In genomic region chr4:95127970-95128369, GRCm38 (mm10) we compare ENCODE assay signal across 29 mouse cellular contexts.
DNase-seq lines count a peak whose midpoint lies in the region; ATAC-seq and TF ChIP-seq lines count a peak whose summit lies in the region.
"Had no signal": no experiment of that assay in that cellular context is flagged by ENCODE, and none has a peak within 500 bp of the region (broad histone marks: within the 10 kb centered on the region; RNA-seq: fewer than 3 reads in every experiment).

No protein-coding gene starts in this region.

- no peak overlapping the region for H3K9ac ChIP-seq in hindbrain, embryonic 14.5 days
- H3K9ac ChIP-seq in hindbrain, embryonic 13.5 days: no peak overlapping the region
- no peak overlapping the region for H3K9ac ChIP-seq in neural tube, embryonic 15.5 days (replicated peaks)
- H3K9ac ChIP-seq in CH12.LX (ENCODE audit: insufficient read depth, low read depth): no peak overlapping the region
- H3K9ac ChIP-seq: embryonic facial prominence, embryonic 13.5 days; forebrain, embryonic 15.5 days; liver, embryonic 15.5 days; lung, embryonic 15.5 days had no signal

- H3K27ac ChIP-seq in hindbrain, embryonic 14.5 days: no peak overlapping the region
- H3K27ac ChIP-seq in hindbrain, embryonic 13.5 days: no peak overlapping the region
- H3K27ac ChIP-seq in neural tube, embryonic 15.5 days (replicated peaks): no peak overlapping the region
- H3K27ac ChIP-seq in CH12.LX (ENCODE audit: insufficient read depth, low read depth): no peak overlapping the region
- H3K27ac ChIP-seq: embryonic facial prominence, embryonic 13.5 days; forebrain, embryonic 10.5 days; forebrain, embryonic 15.5 days; gastrocnemius, adult 2 months; kidney, postnatal 0 days; liver, embryonic 15.5 days; lung, embryonic 15.5 days; stomach, postnatal 0 days had no signal

- no peaks in the 10 kb centered on the region for H3K4me1 ChIP-seq in hindbrain, embryonic 14.5 days (replicated peaks; ENCODE audit: control insufficient read depth, insufficient read depth, low read length)
- no peaks in the 10 kb centered on the region for H3K4me1 ChIP-seq in hindbrain, embryonic 13.5 days (replicated peaks)
- H3K4me1 ChIP-seq in neural tube, embryonic 15.5 days: no peaks in the 10 kb centered on the region; the same call in 1 of the 2 replicates
- H3K4me1 ChIP-seq in CH12.LX (ENCODE audit: control insufficient read depth in 1 of 2, insufficient read depth in 2 of 2): peaks cover 2 to 11% of the 10 kb centered on the region in 2 experiments; a peak in 2 of 4 replicates
- H3K4me1 ChIP-seq: embryonic facial prominence, embryonic 13.5 days; forebrain, embryonic 10.5 days; forebrain, embryonic 15.5 days; liver, embryonic 15.5 days; lung, embryonic 15.5 days had no signal

- in situ Hi-C loops in CH12.LX (cut with MboI; ENCODE audit: low pct_ligation_motif_present, low pct_unique_long_range_greater_than_20kb, low sequenced_read_pairs): no loop called here

- peak; percentile 61; the same call in 1 of the 2 replicates for TF ChIP-seq EP300 in CH12.LX (IDR thresholded peaks at IDR 0.05; ENCODE audit: low read length)

- no peaks in the 10 kb centered on the region for H3K9me3 ChIP-seq in hindbrain, embryonic 14.5 days (ENCODE audit: control insufficient read depth, low read length)
- H3K9me3 ChIP-seq in hindbrain, embryonic 13.5 days: no peaks in the 10 kb centered on the region
- no peaks in the 10 kb centered on the region for H3K9me3 ChIP-seq in neural tube, embryonic 15.5 days (replicated peaks)
- H3K9me3 ChIP-seq in CH12.LX (replicated peaks; ENCODE audit: low read length): no peaks in the 10 kb centered on the region
- H3K9me3 ChIP-seq: embryonic facial prominence, embryonic 13.5 days; forebrain, embryonic 10.5 days; forebrain, embryonic 15.5 days; liver, embryonic 15.5 days; lung, embryonic 15.5 days had no signal

- no peaks in the 10 kb centered on the region for H3K27me3 ChIP-seq in hindbrain, embryonic 14.5 days (ENCODE audit: control insufficient read depth, insufficient read depth, low read length)
- peaks cover 4% of the 10 kb centered on the region; the same call in 1 of the 2 replicates for H3K27me3 ChIP-seq in hindbrain, embryonic 13.5 days
- H3K27me3 ChIP-seq in neural tube, embryonic 15.5 days (replicated peaks): no peaks in the 10 kb centered on the region
- H3K27me3 ChIP-seq in CH12.LX (replicated peaks): no peaks in the 10 kb centered on the region
- H3K27me3 ChIP-seq: embryonic facial prominence, embryonic 13.5 days; forebrain, embryonic 15.5 days; liver, embryonic 15.5 days; lung, embryonic 15.5 days had no signal

- dilution Hi-C loops in CH12.LX (cut with MboI; ENCODE audit: extremely low pct_ligation_motif_present, extremely low pct_unique_long_range_greater_than_20kb, low sequenced_read_pairs): no loop called here

- TF ChIP-seq RAD21 in CH12.LX (IDR thresholded peaks at IDR 0.05; ENCODE audit: low read depth, low read length): no peak

- no peak for TF ChIP-seq CTCF in CH12.LX (conservative IDR thresholded peaks at IDR 0.05 in 1 of 2, IDR thresholded peaks at IDR 0.05 in 1 of 2; ENCODE audit: low read depth in 2 of 2, low read length in 2 of 2)

- WGBS in hindbrain, embryonic 14.5 days: 75% methylated on average over 2 of the region's 2 CpGs
- WGBS in hindbrain, embryonic 13.5 days: 79% methylated on average over 2 of the region's 2 CpGs
- 46% methylated on average over 2 of the region's 2 CpGs for WGBS in neural tube, embryonic 15.5 days

- H3K36me3 ChIP-seq in hindbrain, embryonic 14.5 days (replicated peaks; ENCODE audit: control insufficient read depth, insufficient read depth): no peaks in the 10 kb centered on the region
- no peaks in the 10 kb centered on the region for H3K36me3 ChIP-seq in hindbrain, embryonic 13.5 days
- H3K36me3 ChIP-seq in neural tube, embryonic 15.5 days: no peaks in the 10 kb centered on the region
- H3K36me3 ChIP-seq in CH12.LX (replicated peaks in 1 of 2; ENCODE audit: control insufficient read depth in 1 of 2, insufficient read depth in 1 of 2, low read length in 1 of 2): no peaks in the 10 kb centered on the region
- H3K36me3 ChIP-seq: embryonic facial prominence, embryonic 13.5 days; forebrain, embryonic 10.5 days; forebrain, embryonic 15.5 days; liver, embryonic 15.5 days; lung, embryonic 15.5 days had no signal

- ATAC-seq in hindbrain, embryonic 14.5 days (ENCODE audit: low FRiP score): peak; percentile 34; the same call in 1 of the 2 replicates
- ATAC-seq in hindbrain, embryonic 13.5 days (ENCODE audit: low FRiP score): no peak
- ATAC-seq in neural tube, embryonic 15.5 days (ENCODE audit: low FRiP score): peak; percentile 17; the same call in 1 of the 2 replicates
- ATAC-seq: forebrain, embryonic 15.5 days; intestine, embryonic 16.5 days had no signal

- no peak for DNase-seq in hindbrain, embryonic 14.5 days (ENCODE audit: low spot score)
- DNase-seq in neural tube, embryonic 10.5 days (ENCODE audit: extremely low spot score, low spot score): no peak
- peak; percentile 38 for DNase-seq in CH12.LX (ENCODE audit: extremely low read depth)
- DNase-seq in right cerebral cortex, postnatal 10 days (ENCODE audit: low spot score in 2 of 2): no peak
- no peak for DNase-seq in thymus, adult 18-20 months
- DNase-seq: adrenal gland, postnatal 25 days; cerebellum, adult 9-11 months; gastrocnemius, adult 2 months; gastrocnemius, postnatal 36 days; heart, adult 18-20 months; heart, postnatal 36 days; kidney, adult 8-10 months; liver; right cerebral cortex, adult 18-20 months; right cerebral cortex, postnatal 4 days; thymus, adult 2 months; thymus, postnatal 36 days had no signal

- no peak overlapping the region for H3K4me3 ChIP-seq in hindbrain, embryonic 14.5 days (replicated peaks; ENCODE audit: low read length)
- no peak overlapping the region for H3K4me3 ChIP-seq in hindbrain, embryonic 13.5 days
- H3K4me3 ChIP-seq in neural tube, embryonic 15.5 days (replicated peaks): no peak overlapping the region
- no peak overlapping the region for H3K4me3 ChIP-seq in CH12.LX (replicated peaks in 1 of 3; ENCODE audit: low read depth in 2 of 3, low read length in 2 of 3, poor library complexity in 1 of 3)
- H3K4me3 ChIP-seq: embryonic facial prominence, embryonic 13.5 days; forebrain, embryonic 10.5 days; forebrain, embryonic 15.5 days; gastrocnemius, adult 2 months; liver, embryonic 15.5 days; lung, embryonic 15.5 days had no signal

- no peak overlapping the region for H3K4me2 ChIP-seq in hindbrain, embryonic 14.5 days (replicated peaks)
- no peak overlapping the region for H3K4me2 ChIP-seq in hindbrain, embryonic 13.5 days
- no peak overlapping the region for H3K4me2 ChIP-seq in neural tube, embryonic 15.5 days
- H3K4me2 ChIP-seq in CH12.LX (ENCODE audit: insufficient read depth, low read depth, poor library complexity, severe bottlenecking): no peak overlapping the region
- H3K4me2 ChIP-seq: embryonic facial prominence, embryonic 13.5 days; forebrain, embryonic 15.5 days; heart, embryonic 11.5 days; liver, embryonic 15.5 days; lung, embryonic 15.5 days; midbrain, embryonic 11.5 days had no signal

- no peak for TF ChIP-seq POLR2A in CH12.LX (IDR thresholded peaks at IDR 0.05; ENCODE audit: low read depth, low read length)

- H3K79me2 ChIP-seq in CH12.LX (replicated peaks; ENCODE audit: control insufficient read depth, extremely low read depth, insufficient read depth, poor library complexity, severe bottlenecking): no peaks in the 10 kb centered on the region

TF ChIP-seq in CH12.LX, 34 proteins besides CTCF, POLR2A, EP300 and RAD21:
- peak; percentile 81 for TF ChIP-seq ETS1 (conservative IDR thresholded peaks at IDR 0.05; ENCODE audit: low read depth, low read length)
- TF ChIP-seq BHLHE40 (IDR thresholded peaks at IDR 0.05; ENCODE audit: low read depth, low read length): peak; percentile 83
- TF ChIP-seq IRF4 (IDR thresholded peaks at IDR 0.05; ENCODE audit: low read depth, low read length): peak; percentile 84
- no peak for TF ChIP-seq ZKSCAN1 (IDR thresholded peaks at IDR 0.05; ENCODE audit: borderline replicate concordance, low read depth, low read length)
